Mouse (Mus musculus) heart, embryonic 13.5 days (tissue): ENCODE data around the gene Cd300lf. TPM values are rescaled to one million over a fixed set of nuclear protein-coding genes. Genes with fewer than 3 reads are reported as not detected.

Experiments used
- ATAC-seq: fragments of 200-750 bp; cut with Nextera tagmentation; 2 replicates; pipeline ENCODE4 v1.8.0; 2017; ENCODE audit warnings: moderate TSS enrichment; ENCODE audit not compliant: insufficient number of reproducible peaks, low FRiP score, low TSS enrichment; ENCODE audit errors: extremely low read depth
- H3K27ac ChIP-seq: fragments of 300-500 bp; sonication (generic); replicated peaks from 2 replicates; pipeline ENCODE4 v1.5.1; 2015; ENCODE audit warnings: moderate library complexity, mild to moderate bottlenecking, inconsistent platforms
- H3K27me3 ChIP-seq: fragments of 300-500 bp; sonication (generic); replicated peaks from 2 replicates; pipeline ENCODE4 v1.6.1; 2015; ENCODE audit warnings: mild to moderate bottlenecking, inconsistent platforms
- H3K36me3 ChIP-seq: fragments of 300-500 bp; sonication (generic); 2 replicates; pipeline ENCODE4 v1.6.1; 2015; ENCODE audit warnings: mild to moderate bottlenecking, inconsistent platforms
- H3K4me1 ChIP-seq: fragments of 300-500 bp; sonication (generic); 2 replicates; pipeline ENCODE4 v1.6.1; 2015; ENCODE audit warnings: inconsistent platforms
- H3K4me2 ChIP-seq: fragments of 300-500 bp; sonication (generic); 2 replicates; pipeline ENCODE4 v1.6.1; 2015; ENCODE audit warnings: inconsistent platforms, mild to moderate bottlenecking, moderate library complexity
- H3K4me3 ChIP-seq: fragments of 300-500 bp; sonication (generic); 2 replicates; pipeline ENCODE4 v1.5.1; 2015; ENCODE audit warnings: moderate library complexity, mild to moderate bottlenecking, inconsistent platforms
- H3K9ac ChIP-seq: fragments of 300-500 bp; sonication (generic); 2 replicates; pipeline ENCODE4 v1.6.1; 2015; ENCODE audit warnings: inconsistent platforms, mild to moderate bottlenecking, moderate library complexity
- H3K9me3 ChIP-seq: fragments of 300-500 bp; sonication (generic); 2 replicates; pipeline ENCODE4 v1.6.1; 2016; ENCODE audit warnings: inconsistent platforms
- WGBS: fragments of 180-500 bp; shearing (Covaris S2); methylation state at CpG from one replicate; pipeline ENCODE4 v1.1.7; 2015; ENCODE audit warnings: mixed read lengths; 5-methylcytosine and 5-hydroxymethylcytosine counted together
- polyA plus RNA-seq: library from polyadenylated mRNA; unstranded; fragments of >200 nt; fragmentation: Nextera tagmentation; extraction: Ambion mirVana; gene quantifications from 2 replicates; pipeline ENCODE4 v1.2.1, GENCODE M21; 2015

The Cd300lf gene
- polyA plus RNA-seq, 1 experiment from 2014 or later, result 0.37 TPM

- ATAC-seq, result no peak
- Histone ChIP-seq H3K4me2 (no peak overlapping the region), H3K9me3 (no peaks in the 10 kb centered on the region), H3K9ac (no peak overlapping the region), H3K4me1 (no peaks in the 10 kb centered on the region), H3K36me3 (no peaks in the 10 kb centered on the region), H3K27me3 (no peaks in the 10 kb centered on the region), H3K27ac (no peak overlapping the region), H3K4me3 (no peak overlapping the region)
- WGBS, result 78% methylated on average over 8 of the region's 8 CpGs
Measured at GRCm38 (mm10) chr11:115131768-115132381, 1.9 kb downstream of the Cd300lf start.

- H3K27ac ChIP-seq, result no peak overlapping the region
- no peaks in the 10 kb centered on the region for H3K36me3 ChIP-seq
- H3K9ac ChIP-seq, result no peak overlapping the region
- no peaks in the 10 kb centered on the region for H3K9me3 ChIP-seq
- H3K4me3 ChIP-seq, result no peak overlapping the region
- ATAC-seq, result no peak
- 80% methylated on average over 13 of the region's 13 CpGs for WGBS
- H3K4me1 ChIP-seq, result no peaks in the 10 kb centered on the region
- no peak overlapping the region for H3K4me2 ChIP-seq
- 0 out of 2 replicates have a peak, but pooled peaks cover 5% of the 10 kb centered on the region for H3K27me3 ChIP-seq
Measured at GRCm38 (mm10) chr11:115129508-115130126, 4.2 kb downstream of the Cd300lf start.

GRCm38 (mm10) chr11:115128483-115128882 is 5.3 kb downstream of the Cd300lf start:
- WGBS, result 35% methylated on average over 4 of the region's 4 CpGs
- no peaks in the 10 kb centered on the region for H3K4me1 ChIP-seq
- ATAC-seq, result no peak

GRCm38 (mm10) chr11:115119409-115119808 is 14.4 kb downstream of the Cd300lf start:
- H3K27me3 ChIP-seq, result no peaks in the 10 kb centered on the region
- 61% methylated on average over 9 of the region's 9 CpGs for WGBS
- H3K4me3 ChIP-seq, result no peak overlapping the region
- no peaks in the 10 kb centered on the region for H3K9me3 ChIP-seq
- H3K27ac ChIP-seq, result no peak overlapping the region
- H3K36me3 ChIP-seq, result no peaks in the 10 kb centered on the region
- no peak overlapping the region for H3K9ac ChIP-seq
- no peak for ATAC-seq
- H3K4me2 ChIP-seq, result no peak overlapping the region
- no peaks in the 10 kb centered on the region for H3K4me1 ChIP-seq

More at GRCm38 (mm10) chr11:115128483-115128882, 5.3 kb downstream of the Cd300lf start:
- H3K9ac ChIP-seq, result no peak overlapping the region
- 0 out of 2 replicates have a peak, but pooled peaks cover 5% of the 10 kb centered on the region for H3K27me3 ChIP-seq
- no peak overlapping the region for H3K4me2 ChIP-seq
- H3K36me3 ChIP-seq, result no peaks in the 10 kb centered on the region
- no peak overlapping the region for H3K4me3 ChIP-seq
- H3K9me3 ChIP-seq, result no peaks in the 10 kb centered on the region
- H3K27ac ChIP-seq, result no peak overlapping the region

GRCm38 (mm10) chr11:115112196-115112595 is 21.6 kb downstream of the Cd300lf start:
- H3K36me3 ChIP-seq, result no peaks in the 10 kb centered on the region
- WGBS, result 31% methylated on average over 3 of the region's 3 CpGs

GRCm38 (mm10) chr11:115110271-115110670 is 23.5 kb downstream of the Cd300lf start:
- H3K27me3 ChIP-seq, result no peaks in the 10 kb centered on the region
- H3K4me3 ChIP-seq, result no peak overlapping the region
- ATAC-seq, result no peak
- 70% methylated on average over 5 of the region's 5 CpGs for WGBS
- H3K27ac ChIP-seq, result no peak overlapping the region
- H3K9ac ChIP-seq, result no peak overlapping the region
- H3K36me3 ChIP-seq, result no peaks in the 10 kb centered on the region
- H3K4me1 ChIP-seq, result peaks cover 7% of the 10 kb centered on the region
- no peaks in the 10 kb centered on the region for H3K9me3 ChIP-seq
- no peak overlapping the region for H3K4me2 ChIP-seq

More at GRCm38 (mm10) chr11:115112196-115112595, 21.6 kb downstream of the Cd300lf start:
- H3K9ac ChIP-seq, result no peak overlapping the region
- no peak overlapping the region for H3K4me2 ChIP-seq
- no peak overlapping the region for H3K4me3 ChIP-seq
- H3K4me1 ChIP-seq, result peaks cover 6% of the 10 kb centered on the region
- H3K27ac ChIP-seq, result no peak overlapping the region
- H3K9me3 ChIP-seq, result no peaks in the 10 kb centered on the region
- H3K27me3 ChIP-seq, result no peaks in the 10 kb centered on the region
- ATAC-seq, result no peak

- Histone ChIP-seq H3K4me2 (no peak overlapping the region), H3K4me1 (peaks cover 7% of the 10 kb centered on the region), H3K9me3 (no peaks in the 10 kb centered on the region), H3K4me3 (no peak overlapping the region), H3K27ac (no peak overlapping the region), H3K36me3 (no peaks in the 10 kb centered on the region), H3K9ac (no peak overlapping the region), H3K27me3 (no peaks in the 10 kb centered on the region)
- WGBS, result 86% methylated on average over 8 of the region's 8 CpGs
- no peak for ATAC-seq
Measured at GRCm38 (mm10) chr11:115108176-115108575, 25.6 kb downstream of the Cd300lf start.

- Histone ChIP-seq H3K36me3 (no peaks in the 10 kb centered on the region), H3K27me3 (no peaks in the 10 kb centered on the region), H3K9me3 (no peaks in the 10 kb centered on the region), H3K4me3 (no peak overlapping the region), H3K4me2 (no peak overlapping the region), H3K4me1 (peaks cover 7% of the 10 kb centered on the region), H3K9ac (no peak overlapping the region), H3K27ac (no peak overlapping the region)
- no peak for ATAC-seq
- 36% methylated on average over 4 of the region's 4 CpGs for WGBS
Measured at GRCm38 (mm10) chr11:115107403-115107916, 26.3 kb downstream of the Cd300lf start.

GRCm38 (mm10) chr11:115106638-115107037 is 27.2 kb downstream of the Cd300lf start:
- peaks cover 7% of the 10 kb centered on the region for H3K4me1 ChIP-seq
- WGBS, result 77% methylated on average over 2 of the region's 2 CpGs
- no peak for ATAC-seq

GRCm38 (mm10) chr11:115104769-115105563 is 28.8 kb downstream of the Cd300lf start:
- WGBS, result 75% methylated on average over 8 of the region's 8 CpGs
- Histone ChIP-seq H3K9ac (no peak overlapping the region), H3K9me3 (no peaks in the 10 kb centered on the region), H3K27ac (no peak overlapping the region), H3K4me1 (peaks cover 7% of the 10 kb centered on the region), H3K4me2 (no peak overlapping the region), H3K27me3 (no peaks in the 10 kb centered on the region), H3K36me3 (no peaks in the 10 kb centered on the region), H3K4me3 (no peak overlapping the region)
- ATAC-seq, result no peak

More at GRCm38 (mm10) chr11:115106638-115107037, 27.2 kb downstream of the Cd300lf start:
- Histone ChIP-seq H3K9ac (no peak overlapping the region), H3K27me3 (no peaks in the 10 kb centered on the region), H3K4me3 (no peak overlapping the region), H3K27ac (no peak overlapping the region), H3K36me3 (no peaks in the 10 kb centered on the region), H3K4me2 (no peak overlapping the region), H3K9me3 (no peaks in the 10 kb centered on the region)
